Mouse (Mus musculus): Measurements from ENCODE around the gene Lrrc20. TPM values are rescaled to one million over a fixed set of nuclear protein-coding genes. Genes with fewer than 3 reads are reported as not detected.

The Lrrc20 gene
- total RNA-seq, 2 experiments from 2014 or later, result 19.8 to 22.9 TPM

DNA sequence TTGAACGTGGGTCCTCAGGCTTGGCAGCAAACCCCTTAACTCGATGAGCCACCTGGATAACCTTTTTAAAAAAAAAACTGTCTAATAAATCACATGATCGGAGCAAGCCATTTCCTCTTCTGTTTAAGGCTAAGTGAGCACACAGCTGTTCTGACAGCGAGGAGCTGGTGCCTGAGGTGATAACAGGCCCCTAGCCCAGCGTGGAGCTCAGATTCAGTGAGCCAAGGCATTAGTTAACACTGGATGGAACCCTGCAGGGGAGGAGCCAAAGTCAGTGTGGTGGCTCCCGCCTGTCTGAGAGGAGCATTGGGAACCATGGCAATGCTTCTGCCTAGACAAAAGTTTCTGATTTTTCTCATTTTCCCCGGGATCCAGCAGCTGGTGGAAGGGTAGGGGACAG lies 35.2 kb downstream of the Lrrc20 start:
- no peak for DNase-seq (ENCODE audit: extremely low spot score in 1 of 2, low spot score in 1 of 2)

DNA sequence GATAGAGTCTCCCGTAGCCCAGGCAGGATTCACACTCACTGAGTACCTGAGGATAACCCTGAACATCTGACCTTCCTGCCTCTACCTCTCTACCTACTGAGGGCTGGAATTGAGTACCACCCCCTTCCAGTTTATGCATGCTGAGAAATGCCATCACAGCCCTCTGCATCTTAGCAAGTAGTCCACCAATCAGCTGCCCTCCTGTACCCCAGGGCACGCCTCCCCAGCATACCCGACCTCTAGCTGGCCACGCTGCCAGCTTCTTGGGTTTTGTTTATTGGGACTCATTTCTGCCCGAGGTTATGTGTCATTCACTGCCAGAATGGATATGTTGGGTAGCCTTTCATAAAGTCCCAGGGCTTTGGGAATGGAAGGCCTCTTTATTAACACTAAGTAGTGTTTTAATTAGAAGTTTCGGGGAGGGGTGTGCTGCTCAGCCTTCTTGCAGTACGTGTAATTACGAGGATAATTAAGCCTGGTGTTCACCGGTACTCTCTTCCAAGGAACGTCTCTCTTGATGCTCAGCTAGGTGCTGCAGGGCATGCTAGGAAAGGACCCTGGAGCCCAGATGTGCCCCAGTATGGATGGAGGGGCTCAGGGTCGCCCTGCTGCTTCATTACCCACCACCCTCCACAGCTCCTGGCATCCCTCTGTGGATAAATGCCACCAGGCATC lies 36.8 kb downstream of the Lrrc20 start:
- no peak for DNase-seq (ENCODE audit: extremely low spot score in 1 of 2, low spot score in 1 of 2)

DNA sequence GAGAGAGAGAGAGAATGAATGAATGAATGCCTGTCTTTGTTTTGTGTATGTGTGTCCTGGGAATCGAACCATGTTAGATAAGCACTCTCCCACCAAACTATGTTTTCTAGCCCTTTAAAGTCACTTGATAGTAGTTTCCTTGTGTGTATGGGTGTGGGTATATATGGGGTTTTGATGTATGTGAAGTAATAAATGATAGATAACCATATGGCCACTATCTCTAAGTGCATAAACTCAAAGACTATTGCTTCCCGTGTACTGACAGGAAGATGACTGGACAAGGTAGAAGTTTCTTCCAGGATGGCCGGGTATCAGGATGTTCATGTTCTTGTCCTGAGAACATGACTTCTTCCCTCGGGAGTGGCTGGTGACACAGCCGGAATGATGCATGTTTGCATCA lies 41.3 kb downstream of the Lrrc20 start:
- DNase-seq (ENCODE audit: extremely low spot score in 1 of 2, low spot score in 1 of 2), result no peak

DNA sequence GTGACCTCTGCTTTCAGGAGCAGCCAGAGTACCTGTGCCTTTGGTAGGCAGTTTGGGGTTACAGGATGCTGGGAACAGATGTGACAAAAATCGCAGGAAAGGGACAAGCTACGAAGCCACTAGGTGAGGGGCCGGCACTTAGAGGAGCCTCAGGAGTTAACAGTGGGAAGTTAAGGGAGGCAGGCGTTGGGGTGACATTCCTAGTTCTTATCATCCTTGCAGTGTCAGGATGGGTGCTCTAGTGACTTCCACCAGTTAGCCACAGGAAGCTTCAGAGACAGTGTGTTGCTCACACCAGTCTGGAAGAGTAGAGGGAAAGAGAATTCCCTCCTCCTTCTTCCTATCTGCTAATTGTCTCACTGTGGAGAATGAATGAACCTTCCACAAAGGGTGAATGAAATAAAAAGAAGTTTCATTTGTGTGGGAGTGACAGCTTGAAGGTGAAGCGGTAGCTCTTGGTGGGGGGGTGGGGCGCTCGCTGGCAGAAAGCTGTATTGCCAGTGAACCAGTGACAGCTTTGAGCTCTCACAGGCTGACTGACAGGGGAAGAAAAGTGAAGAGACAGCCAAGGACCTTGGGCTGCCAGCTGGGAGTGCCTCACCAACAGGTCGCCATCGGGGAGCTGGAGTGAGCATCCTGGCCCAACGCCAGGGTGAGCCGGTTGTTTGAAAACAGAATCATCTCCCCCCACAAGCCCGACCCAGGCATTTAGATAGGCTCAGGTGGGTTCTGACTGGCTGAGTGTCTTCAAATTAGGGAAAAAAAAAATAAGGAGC lies 41.9 kb downstream of the Lrrc20 start:
- DNase-seq (ENCODE audit: extremely low spot score in 1 of 2, low spot score in 1 of 2), result no peak

DNA sequence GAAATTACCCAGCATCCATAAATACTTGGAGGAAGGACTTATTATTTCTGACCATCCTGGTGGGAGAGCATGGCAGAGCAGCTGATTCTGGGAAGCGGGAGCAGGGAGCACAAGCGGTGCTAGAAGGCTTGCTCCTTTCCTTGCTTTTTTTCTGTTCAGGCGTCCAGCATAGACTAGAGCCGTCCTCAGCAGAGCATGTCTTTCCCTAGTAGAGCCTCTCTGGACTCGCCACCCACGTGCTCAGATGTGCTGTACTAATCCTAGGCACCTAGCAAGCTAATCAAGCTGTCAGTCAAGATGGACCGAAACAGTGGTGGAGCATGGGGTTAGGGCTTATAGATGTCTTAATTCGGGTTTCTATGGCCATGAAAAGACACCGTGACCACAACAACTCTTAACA lies 42.7 kb downstream of the Lrrc20 start:
- no peak for DNase-seq (ENCODE audit: extremely low spot score in 1 of 2, low spot score in 1 of 2)

DNA sequence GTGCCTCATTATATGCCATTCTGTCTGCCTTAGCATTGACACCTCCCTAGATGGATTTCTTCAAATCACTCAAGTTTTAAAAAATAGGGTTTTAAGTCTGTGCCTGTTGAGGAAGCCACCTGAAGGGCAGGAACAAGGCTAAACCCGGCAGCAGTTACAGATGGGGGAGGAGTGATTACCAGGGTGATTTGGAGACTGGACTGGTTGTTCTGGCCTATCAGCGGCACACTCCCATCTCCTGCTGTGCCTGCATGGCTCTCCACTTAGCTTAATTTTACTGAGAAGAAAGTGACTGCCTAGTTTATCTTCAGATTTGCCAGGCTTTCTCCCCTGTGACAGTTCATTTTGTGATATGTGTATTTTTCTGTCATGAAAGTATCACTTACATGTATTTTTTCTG lies 43.9 kb downstream of the Lrrc20 start:
- DNase-seq (ENCODE audit: extremely low spot score in 1 of 2, low spot score in 1 of 2), result no peak

DNA sequence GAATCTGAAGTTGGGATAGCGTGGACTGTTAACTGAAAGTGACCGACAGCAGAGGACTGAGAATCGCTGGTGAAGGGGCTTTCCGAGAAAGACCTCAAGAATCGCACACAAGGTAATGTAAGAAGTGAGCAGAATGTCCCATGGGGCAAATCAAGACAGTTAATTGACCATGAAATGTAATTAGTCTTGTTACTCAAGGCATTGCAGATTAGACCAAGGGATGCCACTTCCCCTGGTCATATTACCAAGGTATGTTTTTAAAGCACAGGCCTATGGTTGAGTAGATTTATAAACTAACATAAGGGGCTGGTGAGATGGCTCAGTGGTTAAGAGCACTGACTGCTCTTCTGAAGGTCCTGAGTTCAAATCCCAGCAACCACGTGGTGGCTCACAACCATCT lies 45.1 kb downstream of the Lrrc20 start:
- DNase-seq (ENCODE audit: extremely low spot score in 1 of 2, low spot score in 1 of 2), result no peak

DNA sequence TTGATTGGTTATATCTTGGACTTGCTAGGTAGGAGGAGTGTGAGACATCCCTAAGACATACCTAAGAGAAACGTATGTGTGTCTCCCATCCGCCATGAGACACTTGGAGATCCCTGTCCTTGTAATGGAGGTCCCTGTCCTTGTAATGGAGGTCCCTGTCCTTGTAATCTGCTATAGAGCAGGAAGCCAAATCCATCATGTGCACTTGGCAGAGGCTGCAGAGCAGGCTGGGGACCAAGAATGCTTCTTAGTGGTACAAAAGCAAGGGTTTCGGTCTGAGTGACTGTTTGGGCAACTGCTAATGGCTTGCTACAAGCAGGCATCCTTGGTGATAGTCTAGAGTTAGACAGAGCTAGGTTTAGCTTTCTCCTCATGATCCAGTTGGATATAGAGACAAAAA lies 55.3 kb downstream of the Lrrc20 start:
- no peak for DNase-seq (ENCODE audit: extremely low spot score in 1 of 2, low spot score in 1 of 2)

DNA sequence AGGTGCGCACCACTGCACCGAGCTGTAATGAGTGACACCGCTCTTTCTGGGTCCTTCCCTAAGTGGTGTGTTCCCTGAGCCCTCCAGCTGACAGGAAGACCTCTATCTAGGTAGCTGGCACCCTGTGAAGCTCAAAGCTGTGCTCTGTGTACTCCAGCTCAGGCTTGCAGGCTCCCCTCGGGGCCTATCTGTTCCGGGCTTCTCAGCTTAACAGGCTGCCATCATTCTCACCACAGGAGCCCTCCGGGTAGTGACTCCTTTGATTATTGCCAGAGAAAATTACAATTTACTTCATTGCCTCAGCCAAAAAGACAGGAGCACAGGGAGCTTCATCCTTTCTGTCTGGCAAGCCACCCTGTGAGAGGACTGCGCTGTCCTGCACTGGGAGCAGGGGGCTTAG lies 57.7 kb downstream of the Lrrc20 start:
- no peak for DNase-seq (ENCODE audit: extremely low spot score in 1 of 2, low spot score in 1 of 2)

DNA sequence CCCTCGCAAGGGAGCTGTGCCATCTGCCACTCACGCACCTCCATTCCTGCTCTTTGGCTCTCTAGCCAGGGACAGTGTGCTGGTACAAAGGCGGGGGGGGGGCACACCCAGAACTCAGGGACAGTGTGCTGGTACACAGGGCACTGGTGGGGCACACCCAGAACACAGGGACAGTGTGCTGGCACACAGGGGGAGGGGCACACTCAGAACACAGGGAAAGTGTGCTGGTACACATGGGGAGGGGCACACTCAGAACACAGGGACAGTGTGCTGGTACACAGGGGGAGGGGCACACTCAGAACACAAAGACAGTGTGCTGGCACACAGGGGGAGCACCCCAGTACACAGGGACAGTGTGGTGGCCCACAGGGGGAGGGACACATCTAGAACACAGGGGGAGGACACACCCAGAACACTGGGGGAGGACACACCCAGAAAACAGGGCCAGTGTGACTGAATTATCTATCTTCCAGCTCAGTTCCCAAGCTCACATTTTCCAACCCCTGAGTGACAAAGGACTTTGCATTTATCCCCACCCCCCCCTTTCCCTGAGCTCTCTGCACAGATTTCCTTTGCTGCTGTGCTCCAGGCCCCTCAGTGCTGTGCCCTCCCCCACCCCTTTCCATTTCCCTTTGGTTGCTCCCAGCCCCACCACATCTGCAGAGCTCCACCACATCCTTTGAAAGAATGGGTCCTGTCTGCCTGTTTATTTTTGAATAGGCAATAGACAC lies 58.9 kb downstream of the Lrrc20 start:
- DNase-seq (ENCODE audit: extremely low spot score in 1 of 2, low spot score in 1 of 2), result no peak

DNA sequence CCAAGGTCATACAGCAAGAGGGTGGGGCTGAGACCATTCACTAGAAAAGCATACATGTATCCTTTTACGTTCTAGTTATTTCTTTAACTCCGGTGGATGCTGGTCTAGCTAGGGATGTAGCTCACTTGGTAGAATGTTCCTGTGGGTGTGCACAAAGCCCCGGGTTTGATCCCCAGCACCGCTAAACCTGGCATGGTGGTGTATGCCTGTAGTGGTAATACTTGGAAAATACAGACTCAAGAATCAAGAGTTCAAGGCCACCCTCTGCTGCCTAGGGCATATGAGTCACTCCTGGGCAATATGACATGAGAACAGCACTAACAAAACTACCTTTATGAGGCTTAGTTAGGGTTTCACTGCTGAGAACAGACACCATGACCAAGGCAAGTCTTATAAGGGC lies 59.8 kb downstream of the Lrrc20 start:
- DNase-seq (ENCODE audit: extremely low spot score in 1 of 2, low spot score in 1 of 2), result no peak

DNA sequence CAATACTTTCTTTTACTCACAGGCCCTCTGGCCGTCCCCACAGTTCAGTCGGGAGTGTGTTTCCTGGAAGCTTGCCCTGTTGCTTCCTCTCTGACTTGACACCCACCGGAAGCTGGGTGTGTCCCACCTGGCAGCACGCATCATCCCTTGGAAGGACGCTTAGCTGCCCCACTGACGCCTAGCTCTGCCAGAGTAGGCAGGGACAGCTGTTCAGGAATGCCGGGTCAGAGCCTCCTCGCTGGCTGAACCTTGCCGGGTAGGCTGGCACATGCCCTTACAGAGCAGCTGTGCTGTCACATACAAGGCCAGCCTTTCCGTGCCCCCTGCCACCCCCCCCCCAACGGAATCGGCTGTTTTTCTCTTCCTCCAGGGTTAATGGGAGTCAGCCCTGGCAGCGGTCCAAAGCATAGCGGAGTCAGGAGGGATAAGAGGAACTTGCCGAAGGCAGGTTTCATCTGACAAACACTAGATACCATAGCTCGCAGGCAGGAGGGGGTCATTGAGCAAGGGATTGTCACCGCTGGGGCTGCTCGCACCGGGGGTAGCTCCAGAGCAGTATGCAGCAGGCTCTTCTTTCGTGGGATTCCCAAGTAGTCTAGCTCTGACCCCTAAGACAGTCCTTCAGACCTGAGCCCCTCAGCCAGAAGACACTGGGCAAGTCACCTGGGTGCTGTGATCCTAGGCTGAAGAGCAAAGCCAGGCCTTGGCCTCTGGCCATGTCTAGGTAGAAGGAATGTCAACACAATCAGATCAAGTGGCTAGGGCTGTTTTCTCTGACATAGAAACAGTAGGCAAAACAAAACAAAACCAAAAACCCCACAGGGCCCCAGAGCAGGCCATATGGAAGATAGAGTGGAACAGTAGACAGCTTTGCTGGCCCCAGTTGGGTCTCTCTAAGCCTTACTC lies 60.8 kb downstream of the Lrrc20 start:
- DNase-seq (ENCODE audit: extremely low spot score in 1 of 2, low spot score in 1 of 2), result peak in 1 of 2 experiments; percentile 33

DNA sequence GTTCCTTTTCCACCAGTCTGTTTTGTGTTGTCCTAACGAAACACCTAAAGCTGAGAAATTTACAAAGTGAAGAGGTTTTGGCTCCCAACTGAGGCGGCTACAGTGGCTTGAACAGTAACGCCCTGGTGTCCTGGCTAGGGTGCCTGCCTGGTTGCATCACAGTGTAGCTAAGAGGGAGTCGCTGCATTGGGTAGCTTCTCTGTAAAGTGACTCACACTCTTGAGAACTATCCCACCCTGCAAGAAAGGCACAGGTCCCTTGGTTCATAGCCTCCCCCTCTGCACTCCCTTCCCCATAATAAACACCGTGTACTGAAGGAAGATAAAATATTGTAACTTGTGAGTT lies 61.4 kb downstream of the Lrrc20 start:
- no peak for DNase-seq (ENCODE audit: extremely low spot score in 1 of 2, low spot score in 1 of 2)

DNA sequence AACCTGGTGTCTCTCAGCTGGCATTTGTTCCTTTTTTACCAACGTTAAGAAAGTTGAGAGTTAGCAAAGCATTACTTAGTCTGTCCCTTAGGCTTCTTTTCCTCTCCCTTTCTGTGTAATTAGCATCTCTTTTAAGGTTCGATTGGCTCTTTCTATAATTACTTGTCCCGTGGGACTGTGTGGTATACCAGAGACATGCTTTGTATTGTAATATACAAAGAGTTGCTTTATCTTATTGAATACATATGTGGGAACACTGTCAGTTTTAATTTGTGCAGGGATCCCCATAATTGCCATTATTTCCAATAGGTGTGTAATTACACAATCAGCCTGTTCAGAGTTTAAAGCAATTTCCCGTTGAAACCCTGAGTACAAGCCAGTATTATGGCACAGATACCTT lies 62.8 kb downstream of the Lrrc20 start:
- no peak for DNase-seq (ENCODE audit: extremely low spot score in 1 of 2, low spot score in 1 of 2)

DNA sequence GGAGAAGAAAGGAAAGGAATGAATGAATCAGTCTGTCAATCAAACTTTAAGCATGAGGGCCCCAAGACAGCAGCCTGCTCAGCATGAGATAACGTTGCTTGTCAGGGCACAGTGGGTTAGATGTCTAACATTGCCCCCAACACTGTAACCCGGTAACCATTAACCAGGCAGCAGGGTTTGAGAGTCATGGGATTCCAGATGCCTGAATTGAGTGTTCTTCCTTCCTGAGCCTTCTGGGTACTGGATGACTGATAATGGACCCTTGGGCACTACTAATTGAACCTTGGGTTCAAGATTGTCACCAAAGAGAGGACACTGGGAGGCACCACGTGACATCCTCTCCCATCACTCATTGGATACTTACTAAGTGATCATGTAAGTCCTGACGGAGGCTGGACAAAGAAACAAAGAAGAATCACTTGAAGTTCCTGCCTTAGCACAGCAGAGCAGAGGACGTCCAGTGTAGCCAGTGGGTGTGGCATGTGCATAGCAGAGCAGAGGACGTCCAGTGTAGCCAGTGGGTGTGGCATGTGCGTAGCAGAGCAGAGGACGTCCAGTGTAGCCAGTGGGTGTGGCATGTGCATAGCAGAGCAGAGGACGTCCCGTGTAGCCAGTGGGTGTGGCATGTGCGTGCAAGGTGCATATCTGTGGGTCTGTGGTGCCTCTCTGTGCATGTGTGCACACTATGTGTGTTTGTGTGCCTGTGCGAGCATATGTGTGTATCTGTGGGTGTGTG lies 68.7 kb downstream of the Lrrc20 start:
- DNase-seq (ENCODE audit: extremely low spot score in 1 of 2, low spot score in 1 of 2), result no peak

DNA sequence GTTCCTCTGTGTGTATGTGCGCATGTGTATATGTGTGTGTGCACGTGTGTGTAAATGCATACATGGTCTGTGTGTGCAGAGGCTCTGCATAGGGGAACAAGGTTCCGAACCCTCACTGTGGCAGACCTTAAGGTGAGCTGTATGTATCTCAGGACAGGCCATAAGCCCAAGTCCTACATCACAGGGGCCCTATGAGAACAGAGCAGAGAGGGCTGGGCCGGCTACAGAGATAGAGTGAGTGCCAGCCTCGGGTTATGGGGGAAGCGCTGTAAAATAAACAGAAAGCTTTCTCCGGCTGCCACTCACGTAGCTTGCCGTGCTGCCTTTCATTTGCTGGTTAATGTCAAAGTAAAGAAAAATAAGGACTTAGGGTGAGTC lies 69.3 kb downstream of the Lrrc20 start:
- no peak for DNase-seq (ENCODE audit: extremely low spot score in 1 of 2, low spot score in 1 of 2)

DNA sequence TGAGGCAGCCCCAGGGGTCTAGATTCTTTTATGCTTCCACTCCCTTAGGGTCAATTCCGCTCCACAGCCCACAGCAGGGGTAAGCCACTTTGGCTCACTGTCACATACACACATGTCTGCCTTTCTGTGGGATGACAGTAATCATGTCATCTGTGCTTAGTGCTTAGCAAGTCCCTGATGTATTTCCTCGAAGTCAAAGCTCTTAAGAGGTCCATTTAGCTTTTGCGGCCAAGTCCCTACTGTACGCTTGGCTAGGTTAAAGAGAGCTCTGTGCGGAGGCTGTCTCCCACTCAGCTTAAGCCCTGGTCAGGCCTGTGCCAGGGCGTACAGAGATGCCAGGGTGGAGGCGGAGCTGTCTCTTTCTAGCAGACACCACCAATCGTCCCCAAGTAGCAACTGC lies 74.5 kb downstream of the Lrrc20 start:
- DNase-seq (ENCODE audit: extremely low spot score in 1 of 2, low spot score in 1 of 2), result no peak

DNA sequence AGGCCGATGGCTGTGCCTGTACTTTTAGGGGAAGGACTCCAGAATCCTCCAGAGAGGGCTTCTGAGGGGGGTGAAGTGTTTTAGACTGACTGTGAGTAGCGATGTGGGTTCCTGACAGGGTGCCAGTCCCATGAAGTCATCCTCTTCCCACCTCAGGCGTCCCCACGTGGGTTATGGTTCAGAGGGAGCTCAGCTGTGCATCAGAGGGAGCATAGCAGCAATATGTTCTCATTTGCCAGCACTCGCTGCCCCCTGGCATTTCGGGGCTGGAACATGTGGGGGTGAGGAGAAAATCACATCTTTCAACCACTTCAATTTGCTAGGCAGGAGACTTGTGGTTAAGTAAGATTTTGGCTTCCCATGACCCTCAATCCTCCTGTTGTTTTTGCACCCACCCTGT lies 79.6 kb downstream of the Lrrc20 start:
- DNase-seq (ENCODE audit: extremely low spot score in 1 of 2, low spot score in 1 of 2), result no peak

DNA sequence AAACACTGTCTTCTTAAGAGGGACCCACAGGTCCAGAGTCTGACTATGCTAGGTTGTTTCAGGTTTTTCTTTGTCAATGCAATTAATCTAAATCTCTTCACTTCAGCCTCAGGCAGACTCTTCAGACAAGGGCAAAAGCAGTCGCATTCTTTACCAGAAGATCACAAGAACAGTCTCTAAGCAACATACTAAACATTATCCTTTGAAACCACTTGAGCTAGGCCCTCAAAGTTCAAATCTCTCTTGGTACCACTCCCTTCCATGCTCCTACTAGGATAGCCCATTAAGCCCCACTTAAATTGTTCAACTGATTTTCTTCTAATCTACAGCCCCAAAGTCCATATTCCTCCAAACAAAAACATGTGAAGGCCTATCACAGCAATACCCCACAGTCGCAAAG lies 83.0 kb downstream of the Lrrc20 start:
- DNase-seq (ENCODE audit: extremely low spot score in 1 of 2, low spot score in 1 of 2), result no peak

DNA sequence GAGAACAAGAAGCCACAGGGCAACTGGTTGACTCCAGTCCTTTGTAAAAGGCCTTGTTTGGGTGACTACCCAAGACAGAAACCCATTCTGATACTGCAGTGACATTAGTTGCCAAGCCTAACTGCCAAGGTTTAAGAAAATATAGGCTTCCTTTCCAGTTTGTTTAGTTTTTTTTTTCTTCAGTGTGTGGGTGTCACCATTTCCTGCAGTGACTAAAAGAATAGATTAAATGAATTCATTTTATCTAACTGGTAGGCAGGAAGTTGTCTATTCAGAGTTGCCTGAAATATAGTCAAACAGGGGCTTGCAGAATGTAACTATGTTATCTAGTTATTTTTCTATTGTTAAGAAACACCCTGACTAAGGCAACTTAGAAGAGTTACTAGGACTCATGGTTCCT lies 83.9 kb downstream of the Lrrc20 start:
- DNase-seq (ENCODE audit: extremely low spot score in 1 of 2, low spot score in 1 of 2), result no peak

Data from layer of hippocampus, postnatal 25 days (tissue).